Mouse (Mus musculus) heart, postnatal 0 days (tissue): Measurements from ENCODE around the gene Pdlim4. TPM values are rescaled to one million over a fixed set of nuclear protein-coding genes. Genes with fewer than 3 reads are reported as not detected.

ENCODE experiments used
- ATAC-seq: fragments of 200-750 bp; cut with Nextera tagmentation; 2 replicates; pipeline ENCODE4 v1.8.0; 2017; ENCODE audit warnings: low read depth, moderate number of reproducible peaks, moderate library complexity; ENCODE audit not compliant: insufficient read depth
- DNase-seq: peaks from one replicate; pipeline ENCODE4 v3.0.0-alpha.2; 2016; ENCODE audit warnings: low spot score
- H3K27ac ChIP-seq: fragments of 300-500 bp; sonication (generic); 2 replicates; pipeline ENCODE4 v1.5.1; 2014; ENCODE audit warnings: low read depth, mild to moderate bottlenecking
- H3K27me3 ChIP-seq: fragments of 300-500 bp; sonication (generic); 2 replicates; pipeline ENCODE4 v1.6.1; 2014; ENCODE audit warnings: low read length, mixed read lengths; ENCODE audit not compliant: control insufficient read depth, insufficient read depth
- H3K36me3 ChIP-seq: fragments of 300-500 bp; sonication (generic); replicated peaks from 2 replicates; pipeline ENCODE4 v1.6.1; 2014; ENCODE audit warnings: low read length, mixed read lengths; ENCODE audit not compliant: control insufficient read depth, insufficient read depth
- H3K4me1 ChIP-seq: fragments of 300-500 bp; sonication (generic); 2 replicates; pipeline ENCODE4 v1.6.1; 2014; ENCODE audit warnings: antibody characterized with exemption; ENCODE audit not compliant: control insufficient read depth, insufficient read depth
- H3K4me2 ChIP-seq: fragments of 300-500 bp; sonication (generic); 2 replicates; pipeline ENCODE4 v1.6.1; 2014; ENCODE audit warnings: low read depth, mild to moderate bottlenecking, low read length, moderate library complexity
- H3K4me3 ChIP-seq: fragments of 300-500 bp; sonication (generic); 2 replicates; pipeline ENCODE4 v1.5.1; 2014; ENCODE audit warnings: low read depth, low read length
- H3K9ac ChIP-seq: fragments of 300-500 bp; sonication (generic); replicated peaks from 2 replicates; pipeline ENCODE4 v1.6.1; 2014; ENCODE audit warnings: low read depth, low read length, mixed read lengths
- H3K9me3 ChIP-seq: fragments of 300-500 bp; sonication (generic); replicated peaks from 2 replicates; pipeline ENCODE4 v1.6.1; 2016; ENCODE audit warnings: low read length; ENCODE audit not compliant: control insufficient read depth
- CTCF ChIP-seq: IDR thresholded peaks from 2 replicates; pipeline ENCODE4 v1.5.1; 2016; ENCODE audit warnings: antibody characterized with exemption, control low read depth, low read depth
- EP300 ChIP-seq: IDR thresholded peaks from 2 replicates; pipeline ENCODE4 v1.6.1; 2016; ENCODE audit warnings: antibody characterized with exemption, low read depth
- whole genome bisulfite sequencing: fragments of 180-500 bp; shearing (Covaris S2); extraction: QIAGEN DNeasy Blood & Tissue Kit; methylation state at CpG from one replicate; pipeline ENCODE4 v1.1.7; 2014; 5-methylcytosine and 5-hydroxymethylcytosine counted together
- polyA plus RNA-seq: library from polyadenylated mRNA; unstranded; fragments of >200 nt; fragmentation: Nextera tagmentation; extraction: Ambion mirVana; gene quantifications from 2 replicates; pipeline ENCODE4 v1.2.1, GENCODE M21; 2015
- total RNA-seq: library from RNA; depleted of rRNA; stranded (reverse); fragments of >200 nt; gene quantifications from 2 replicates; pipeline ENCODE4 v1.2.3, GENCODE M21; 2014; ENCODE audit warnings: low replicate concordance

Gene Pdlim4
- total and polyA plus RNA-seq, 2 experiments from 2014 or later, result 26.6 to 29.3 TPM

- H3K4me3 ChIP-seq, result peak overlapping the region; percentile 58
- no peaks in the 10 kb centered on the region for H3K36me3 ChIP-seq
- DNase-seq (no peak), ATAC-seq (no peak)
- H3K4me1 ChIP-seq, result peaks cover 39% of the 10 kb centered on the region
- H3K9ac ChIP-seq, result peak overlapping the region; percentile 56
- no peak for TF ChIP-seq EP300
- no peak for TF ChIP-seq CTCF
- WGBS, result 46% methylated on average over 4 of the region's 4 CpGs
- no peak overlapping the region for H3K27ac ChIP-seq
- H3K27me3 ChIP-seq, result peaks cover 21% of the 10 kb centered on the region
- peak overlapping the region; percentile 90 for H3K4me2 ChIP-seq
- H3K9me3 ChIP-seq, result no peaks in the 10 kb centered on the region
Observed at GRCm38 (mm10) chr11:54067996-54068519, 756 bp downstream of the Pdlim4 start.

- peak; percentile 33; the same call in 1 of the 2 replicates for ATAC-seq
- Histone ChIP-seq H3K27ac (0 out of 2 replicates have a peak overlapping the region, but pooled peaks have one; percentile 27), H3K4me3 (peak overlapping the region; percentile 58)
Observed at GRCm38 (mm10) chr11:54067318-54067995, 1.4 kb downstream of the Pdlim4 start.

GRCm38 (mm10) chr11:54066400-54066799 is 2.4 kb downstream of the Pdlim4 start:
- Histone ChIP-seq H3K4me3 (no peak overlapping the region), H3K36me3 (no peaks in the 10 kb centered on the region), H3K4me1 (peaks cover 39% of the 10 kb centered on the region), H3K27ac (no peak overlapping the region), H3K27me3 (peaks cover 21% of the 10 kb centered on the region), H3K4me2 (no peak overlapping the region), H3K9me3 (no peaks in the 10 kb centered on the region), H3K9ac (no peak overlapping the region)
- TF ChIP-seq EP300, result no peak
- no peak for TF ChIP-seq CTCF
- ATAC-seq (no peak), DNase-seq (no peak)
- 64% methylated on average over 5 of the region's 5 CpGs for WGBS

More at GRCm38 (mm10) chr11:54067318-54067995, 1.4 kb downstream of the Pdlim4 start:
- Histone ChIP-seq H3K4me1 (peaks cover 39% of the 10 kb centered on the region), H3K4me2 (peak overlapping the region; percentile 90), H3K9ac (no peak overlapping the region), H3K36me3 (no peaks in the 10 kb centered on the region), H3K27me3 (peaks cover 21% of the 10 kb centered on the region), H3K9me3 (no peaks in the 10 kb centered on the region)
- 47% methylated on average over 12 of the region's 12 CpGs for WGBS
- TF ChIP-seq CTCF, result no peak
- TF ChIP-seq EP300, result no peak
- DNase-seq, result peak; percentile 53

GRCm38 (mm10) chr11:54065915-54066178 is 3.0 kb downstream of the Pdlim4 start:
- Histone ChIP-seq H3K27me3 (peaks cover 21% of the 10 kb centered on the region), H3K4me1 (peaks cover 41% of the 10 kb centered on the region), H3K4me3 (no peak overlapping the region), H3K9me3 (no peaks in the 10 kb centered on the region), H3K36me3 (no peaks in the 10 kb centered on the region), H3K9ac (no peak overlapping the region), H3K4me2 (no peak overlapping the region), H3K27ac (no peak overlapping the region)
- WGBS, result 72% methylated on average over 4 of the region's 4 CpGs
- no peak for TF ChIP-seq EP300
- no peak for TF ChIP-seq CTCF
- ATAC-seq, result no peak
- DNase-seq, result no peak

GRCm38 (mm10) chr11:54065106-54065914 is 3.5 kb downstream of the Pdlim4 start:
- Histone ChIP-seq H3K27ac (no peak overlapping the region), H3K9ac (no peak overlapping the region), H3K4me3 (no peak overlapping the region), H3K4me1 (peaks cover 41% of the 10 kb centered on the region), H3K9me3 (no peaks in the 10 kb centered on the region), H3K27me3 (peaks cover 19% of the 10 kb centered on the region), H3K4me2 (no peak overlapping the region), H3K36me3 (no peaks in the 10 kb centered on the region)
- DNase-seq (no peak), ATAC-seq (no peak)
- TF ChIP-seq EP300, result no peak
- 71% methylated on average over 12 of the region's 12 CpGs for WGBS
